Mouse (Mus musculus) cortical plate, adult 2 months (tissue): ENCODE data around the gene Igdcc4. TPM values are rescaled to one million over a fixed set of nuclear protein-coding genes. Genes with fewer than 3 reads are reported as not detected.

Source experiments
- H3K27ac ChIP-seq: fragments of 200-500 bp; 2 replicates; pipeline ENCODE4 v1.5.1; 2012; ENCODE audit warnings: low read length, control low read depth, inconsistent platforms; ENCODE audit not compliant: insufficient read depth
- H3K4me1 ChIP-seq: fragments of 200-500 bp; 2 replicates; pipeline ENCODE4 v1.6.1; 2011; ENCODE audit warnings: low read length; ENCODE audit not compliant: control insufficient read depth, insufficient read depth
- H3K4me3 ChIP-seq: fragments of 200-500 bp; 2 replicates; pipeline ENCODE4 v1.5.1; 2011; ENCODE audit warnings: mild to moderate bottlenecking, low read length, control low read depth; ENCODE audit not compliant: insufficient read depth
- CTCF ChIP-seq: fragments of 200-500 bp; IDR thresholded peaks from 2 replicates; pipeline ENCODE4 v1.5.1; 2011; ENCODE audit warnings: mild to moderate bottlenecking, control low read depth, low read length; ENCODE audit not compliant: insufficient read depth; ENCODE audit errors: extremely low read depth
- POLR2A ChIP-seq: fragments of 200-500 bp; IDR thresholded peaks from 2 replicates; pipeline ENCODE4 v1.6.1; 2011; ENCODE audit warnings: mild to moderate bottlenecking, low read length, control low read depth; ENCODE audit not compliant: insufficient read depth; ENCODE audit errors: extremely low read depth
- polyA plus RNA-seq: library from polyadenylated mRNA; depleted of rRNA; stranded (reverse); fragments of >200 nt; gene quantifications from 2 replicates; pipeline ENCODE4 v1.2.3, GENCODE M21; 2012

Igdcc4 gene
- polyA plus RNA-seq, 1 experiment: 27.2 TPM

GRCm38 (mm10) chr9:65131717-65132116 lies 30.4 kb downstream of the Igdcc4 start:
- TF ChIP-seq POLR2A: no peak
- Histone ChIP-seq H3K27ac (no peak overlapping the region), H3K4me3 (no peak overlapping the region), H3K4me1 (no peaks in the 10 kb centered on the region)

DNA sequence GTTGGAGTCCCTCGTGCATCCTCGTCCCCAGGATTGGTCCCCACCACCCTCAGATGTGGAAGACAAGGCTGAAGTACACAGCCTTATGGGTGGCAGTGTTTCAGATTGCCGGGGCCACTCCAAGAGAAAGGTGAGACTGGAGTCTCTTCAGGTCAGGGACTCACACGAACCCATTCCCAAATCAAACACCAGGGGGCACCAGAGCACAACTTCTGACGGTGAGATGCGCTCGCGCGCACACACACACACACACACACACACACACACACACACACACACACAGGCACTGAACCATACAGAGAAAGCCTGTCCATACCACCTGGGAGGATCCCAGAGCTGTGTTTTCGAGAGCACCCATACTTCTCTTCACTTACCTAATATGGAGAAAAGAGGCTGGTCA lies 32.5 kb downstream of the Igdcc4 start:
- H3K4me3 ChIP-seq: no peak overlapping the region
- no peaks in the 10 kb centered on the region for H3K4me1 ChIP-seq
- TF ChIP-seq CTCF: peak; percentile 79
- TF ChIP-seq POLR2A: no peak
- no peak overlapping the region for H3K27ac ChIP-seq

DNA sequence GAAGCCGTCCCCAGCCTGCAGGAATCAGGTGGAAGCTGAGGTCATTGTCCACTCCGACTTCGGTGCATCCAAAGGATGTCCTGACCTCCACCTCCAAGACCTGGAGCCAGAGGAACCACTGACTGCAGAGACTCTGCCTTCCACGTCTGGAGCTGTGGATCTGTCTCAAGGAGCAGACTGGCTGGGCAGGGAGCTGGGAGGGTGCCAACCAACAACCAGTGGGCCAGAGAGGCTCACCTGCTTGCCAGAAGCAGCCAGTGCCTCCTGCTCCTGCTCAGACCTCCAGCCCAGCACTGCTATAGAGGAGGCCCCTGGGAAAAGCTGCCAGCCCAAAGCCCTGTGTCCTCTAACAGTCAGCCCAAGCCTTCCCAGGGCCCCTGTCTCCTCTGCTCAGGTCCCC lies 33.8 kb downstream of the Igdcc4 start:
- Histone ChIP-seq H3K4me3 (no peak overlapping the region), H3K27ac (no peak overlapping the region), H3K4me1 (no peaks in the 10 kb centered on the region)
- no peak for TF ChIP-seq POLR2A
- TF ChIP-seq CTCF: no peak

- Histone ChIP-seq H3K27ac (no peak overlapping the region), H3K4me3 (peak overlapping the region; percentile 60), H3K4me1 (no peaks in the 10 kb centered on the region)
- TF ChIP-seq CTCF (no peak), POLR2A (no peak)
These were observed 39.2 kb downstream of the Igdcc4 start for GRCm38 (mm10) chr9:65140491-65140890.

- H3K4me1 ChIP-seq: no peaks in the 10 kb centered on the region
- no peak within 1 kb of the TSS for H3K27ac ChIP-seq
- peak within 1 kb of the TSS; percentile 60 for H3K4me3 ChIP-seq
- TF ChIP-seq POLR2A: 0 out of 2 replicates have a peak, but pooled peaks have one; percentile 21
- no peak for TF ChIP-seq CTCF
These were observed 39.6 kb downstream of the Igdcc4 start, which contains the start of gene Igdcc3 for GRCm38 (mm10) chr9:65140936-65141305. Igdcc3 (plus strand) TSS chr9:65141189.

DNA sequence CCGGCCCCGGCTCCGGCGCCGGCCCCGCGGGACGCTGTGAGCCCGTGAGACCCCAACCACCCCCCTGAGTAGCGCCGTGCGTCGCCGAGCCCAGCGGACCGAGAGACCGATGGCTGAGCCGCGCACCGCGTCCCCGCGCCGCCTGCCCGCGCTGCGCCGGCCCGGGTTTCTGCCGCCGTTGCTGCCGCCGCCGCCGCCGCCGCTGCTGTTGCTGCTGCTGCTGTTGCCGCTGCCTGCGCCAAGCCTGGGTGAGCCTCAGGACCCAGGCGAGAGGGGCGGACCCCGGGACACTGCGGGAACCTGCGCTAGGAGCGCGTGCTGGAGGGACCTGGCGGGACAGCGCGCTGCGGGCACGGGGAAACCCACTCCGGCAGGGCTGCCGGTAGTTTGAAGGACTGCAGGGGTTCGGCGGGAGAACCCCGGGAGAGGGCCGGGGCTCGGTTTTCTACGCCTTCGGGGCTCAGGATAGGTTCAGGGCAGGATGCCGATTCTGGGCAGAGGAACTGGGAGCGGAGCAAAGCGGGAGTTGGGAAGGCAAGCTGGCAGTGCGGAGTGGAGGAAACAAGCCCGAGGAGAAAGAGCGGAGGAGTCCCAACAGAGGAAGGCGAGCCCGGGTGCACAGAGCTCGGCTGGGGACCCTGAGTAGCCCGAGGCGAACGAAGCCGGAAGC lies 40.2 kb downstream of the Igdcc4 start:
- TF ChIP-seq POLR2A (no peak), CTCF (no peak)
- Histone ChIP-seq H3K4me1 (no peaks in the 10 kb centered on the region), H3K4me3 (peak overlapping the region; percentile 60), H3K27ac (no peak overlapping the region)

DNA sequence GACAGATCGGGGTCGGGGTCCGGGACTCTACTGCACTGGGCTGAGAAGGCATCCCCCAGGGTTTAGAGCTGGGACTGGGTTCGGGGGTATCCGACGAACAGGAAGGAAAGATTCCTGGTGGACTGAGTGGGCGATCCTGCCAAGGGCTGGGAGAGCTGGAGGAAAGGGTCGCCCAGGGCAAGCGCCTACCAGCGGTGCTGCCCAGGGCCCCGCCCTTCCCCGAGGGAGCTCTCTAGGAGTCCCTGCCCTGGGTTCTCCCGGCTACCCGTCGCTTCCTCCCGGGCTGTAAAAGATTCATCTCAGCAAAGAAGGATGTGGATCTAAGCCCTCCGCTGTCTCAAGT lies 40.7 kb downstream of the Igdcc4 start:
- H3K4me3 ChIP-seq: peak overlapping the region; percentile 60
- TF ChIP-seq POLR2A: no peak
- TF ChIP-seq CTCF: no peak
- no peaks in the 10 kb centered on the region for H3K4me1 ChIP-seq
- no peak overlapping the region for H3K27ac ChIP-seq

GRCm38 (mm10) chr9:65142399-65142798 lies 41.1 kb downstream of the Igdcc4 start:
- H3K27ac ChIP-seq: no peak overlapping the region
- TF ChIP-seq POLR2A (no peak), CTCF (no peak)
- H3K4me3 ChIP-seq: peak overlapping the region; percentile 60; the same call in 1 of the 2 replicates
- H3K4me1 ChIP-seq: no peaks in the 10 kb centered on the region

DNA sequence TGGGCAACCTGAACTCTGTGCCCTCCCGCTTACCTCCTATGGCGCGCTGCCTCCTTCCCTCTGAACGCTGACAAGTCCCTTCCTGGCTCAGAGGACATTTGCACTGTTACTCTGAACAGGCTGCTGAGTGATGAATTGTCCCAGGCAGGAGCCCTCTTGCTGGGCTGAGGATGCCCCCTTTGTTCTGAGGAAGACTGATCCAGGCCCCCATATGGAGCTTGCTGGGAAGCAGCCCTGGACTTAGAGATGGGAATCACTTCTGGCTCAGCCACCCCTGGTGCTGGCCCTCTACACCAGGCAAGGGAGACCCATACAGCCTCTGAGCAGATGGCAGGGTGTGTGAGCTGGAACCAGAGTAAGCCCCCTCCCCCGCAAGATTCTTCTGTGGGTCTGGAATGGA lies 44.7 kb downstream of the Igdcc4 start:
- no peak overlapping the region for H3K4me3 ChIP-seq
- TF ChIP-seq POLR2A: no peak
- no peak for TF ChIP-seq CTCF
- H3K4me1 ChIP-seq: no peaks in the 10 kb centered on the region
- H3K27ac ChIP-seq: no peak overlapping the region

DNA sequence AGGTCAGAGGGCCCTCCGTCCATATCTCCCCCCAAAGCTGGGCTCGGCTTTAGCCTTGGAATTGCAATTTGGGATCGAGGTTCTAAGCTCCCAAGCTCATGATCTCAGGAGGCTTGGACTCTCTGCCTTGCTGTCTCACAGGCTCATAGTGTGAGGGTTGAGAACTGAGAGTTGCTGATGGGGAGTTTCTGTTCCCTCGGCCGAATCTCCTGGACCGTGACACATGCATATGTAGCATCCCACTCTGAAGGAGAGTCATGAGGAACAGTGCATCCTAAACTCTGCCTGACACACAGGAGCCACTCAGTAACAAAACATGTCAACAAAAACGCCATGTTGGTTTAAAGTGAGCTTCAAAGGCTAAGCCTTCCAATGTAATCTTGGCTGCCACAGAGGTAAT lies 47.2 kb downstream of the Igdcc4 start:
- Histone ChIP-seq H3K27ac (no peak overlapping the region), H3K4me1 (no peaks in the 10 kb centered on the region), H3K4me3 (no peak overlapping the region)
- no peak for TF ChIP-seq CTCF
